Mouse (Mus musculus) intestine, postnatal 0 days (tissue): ENCODE results near the gene Dock8. TPM values are rescaled to one million over a fixed set of nuclear protein-coding genes. Genes with fewer than 3 reads are reported as not detected.

Source experiments
- ATAC-seq: fragments of 200-750 bp; cut with Nextera tagmentation; 2 replicates; pipeline ENCODE4 v1.8.0; 2017; ENCODE audit warnings: mild to moderate bottlenecking, moderate TSS enrichment, moderate library complexity
- H3K27ac ChIP-seq: fragments of 300-500 bp; sonication (generic); 2 replicates; pipeline ENCODE4 v1.5.1; 2014; ENCODE audit warnings: mild to moderate bottlenecking, low read depth, low read length, moderate library complexity
- H3K27me3 ChIP-seq: fragments of 300-500 bp; sonication (generic); replicated peaks from 2 replicates; pipeline ENCODE4 v1.6.1; 2014; ENCODE audit warnings: low read length, mixed read lengths; ENCODE audit not compliant: control insufficient read depth, insufficient read depth
- H3K36me3 ChIP-seq: fragments of 300-500 bp; sonication (generic); 2 replicates; pipeline ENCODE4 v1.6.1; 2014; ENCODE audit warnings: mild to moderate bottlenecking, moderate library complexity; ENCODE audit not compliant: control insufficient read depth, insufficient read depth
- H3K4me1 ChIP-seq: fragments of 300-500 bp; sonication (generic); replicated peaks from 2 replicates; pipeline ENCODE4 v1.6.1; 2014; ENCODE audit warnings: antibody characterized with exemption, low read length, mixed read lengths; ENCODE audit not compliant: control insufficient read depth, insufficient read depth
- H3K4me2 ChIP-seq: fragments of 300-500 bp; sonication (generic); replicated peaks from 2 replicates; pipeline ENCODE4 v1.6.1; 2014; ENCODE audit warnings: low read depth, mild to moderate bottlenecking, moderate library complexity
- H3K4me3 ChIP-seq: fragments of 300-500 bp; sonication (generic); 2 replicates; pipeline ENCODE4 v1.5.1; 2014; ENCODE audit warnings: low read depth, low read length
- H3K9ac ChIP-seq: fragments of 300-500 bp; sonication (generic); 2 replicates; pipeline ENCODE4 v1.6.1; 2014; ENCODE audit warnings: mild to moderate bottlenecking, low read depth, low read length
- H3K9me3 ChIP-seq: fragments of 300-500 bp; sonication (generic); 2 replicates; pipeline ENCODE4 v1.6.1; 2016; ENCODE audit warnings: mixed run types; ENCODE audit not compliant: control insufficient read depth
- CTCF ChIP-seq: sonication (generic); IDR thresholded peaks from 2 replicates; pipeline ENCODE4 v1.5.1; 2016; ENCODE audit warnings: low read depth, mild to moderate bottlenecking, control low read depth, antibody characterized with exemption, moderate library complexity
- WGBS: fragments of 180-500 bp; shearing (Covaris S2); extraction: QIAGEN DNeasy Blood & Tissue Kit; methylation state at CpG from one replicate; pipeline ENCODE4 v1.1.7; 2014; 5-methylcytosine and 5-hydroxymethylcytosine counted together
- polyA plus RNA-seq: library from polyadenylated mRNA; unstranded; fragments of >200 nt; fragmentation: Nextera tagmentation; extraction: Ambion mirVana; gene quantifications from 2 replicates; pipeline ENCODE4 v1.2.1, GENCODE M21; 2015

Gene Dock8
- polyA plus RNA-seq, 1 experiment from 2014 or later = 7.5 TPM

DNA sequence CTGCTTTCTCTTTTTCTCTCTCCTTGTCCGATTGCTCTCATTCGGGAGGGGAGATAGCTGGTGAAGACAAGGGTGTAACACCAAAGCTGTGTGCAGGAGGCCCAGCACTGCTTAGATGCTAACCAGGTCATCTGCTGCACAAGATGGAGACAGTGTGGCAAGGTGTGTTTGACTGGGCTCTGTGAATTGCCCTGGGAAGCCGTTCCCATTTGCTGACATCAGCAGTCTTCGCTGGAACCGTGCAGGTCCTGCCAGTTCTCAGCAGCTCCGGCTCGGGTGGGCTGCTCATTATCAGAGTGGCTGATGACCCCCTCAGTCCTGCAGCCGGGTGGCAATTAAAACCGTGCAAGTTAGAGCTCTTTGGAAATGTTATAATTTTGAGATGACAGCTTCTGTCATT lies 167.1 kb downstream of the Dock8 start:
- Histone ChIP-seq H3K9ac (no peak overlapping the region), H3K27me3 (no peaks in the 10 kb centered on the region), H3K9me3 (no peaks in the 10 kb centered on the region), H3K27ac (no peak overlapping the region), H3K4me2 (no peak overlapping the region), H3K36me3 (no peaks in the 10 kb centered on the region), H3K4me3 (no peak overlapping the region), H3K4me1 (no peaks in the 10 kb centered on the region)
- ATAC-seq = no peak
- no peak for TF ChIP-seq CTCF
- WGBS = 65% methylated on average over 9 of the region's 9 CpGs

DNA sequence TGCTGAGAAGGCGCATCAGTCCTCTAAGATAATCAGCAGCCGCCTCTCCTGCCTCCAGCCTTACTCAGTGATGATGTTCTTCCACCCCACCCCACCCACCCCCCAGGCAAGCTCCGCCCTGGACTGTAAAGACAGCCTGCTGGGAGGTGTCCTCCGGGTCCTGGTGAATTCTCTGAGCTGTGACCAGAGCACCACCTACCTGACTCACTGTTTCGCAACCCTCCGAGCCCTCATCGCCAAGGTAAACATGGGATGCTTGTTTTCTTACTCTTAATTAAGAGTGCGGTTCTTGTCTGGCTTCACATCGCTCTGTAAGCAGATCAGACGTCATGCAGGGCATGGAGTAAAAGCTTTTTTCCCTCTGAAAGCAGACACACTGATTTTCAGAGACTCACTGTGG lies 172.1 kb downstream of the Dock8 start:
- no peak overlapping the region for H3K4me2 ChIP-seq
- H3K4me1 ChIP-seq = no peaks in the 10 kb centered on the region
- H3K9ac ChIP-seq = no peak overlapping the region
- no peaks in the 10 kb centered on the region for H3K9me3 ChIP-seq
- TF ChIP-seq CTCF = no peak
- no peak for ATAC-seq
- H3K27me3 ChIP-seq = no peaks in the 10 kb centered on the region
- no peak overlapping the region for H3K27ac ChIP-seq
- no peak overlapping the region for H3K4me3 ChIP-seq
- no peaks in the 10 kb centered on the region for H3K36me3 ChIP-seq
- 46% methylated on average over 10 of the region's 10 CpGs for WGBS

DNA sequence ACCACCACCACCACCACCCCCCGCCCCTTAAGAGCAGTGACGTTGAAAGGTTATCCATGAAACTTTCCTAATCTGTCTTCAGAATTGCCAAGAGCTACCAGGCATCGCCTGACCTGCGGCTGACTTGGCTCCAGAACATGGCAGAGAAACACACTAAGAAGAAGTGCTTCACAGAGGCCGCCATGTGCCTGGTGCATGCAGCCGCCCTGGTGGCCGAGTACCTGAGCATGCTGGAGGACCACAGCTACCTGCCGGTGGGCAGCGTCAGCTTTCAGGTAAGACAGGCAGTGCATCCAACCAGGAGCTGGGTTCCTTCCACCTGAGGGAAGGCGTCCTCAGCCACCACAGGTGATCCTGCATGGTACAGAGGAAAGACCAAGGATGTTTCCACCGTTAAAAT lies 177.4 kb downstream of the Dock8 start:
- Histone ChIP-seq H3K9me3 (no peaks in the 10 kb centered on the region), H3K4me1 (no peaks in the 10 kb centered on the region), H3K4me2 (no peak overlapping the region), H3K27ac (no peak overlapping the region), H3K4me3 (no peak overlapping the region), H3K27me3 (no peaks in the 10 kb centered on the region), H3K36me3 (peaks cover 9% of the 10 kb centered on the region; the same call in 1 of the 2 replicates), H3K9ac (no peak overlapping the region)
- TF ChIP-seq CTCF = no peak
- WGBS = 93% methylated on average over 11 of the region's 11 CpGs
- no peak for ATAC-seq

- Histone ChIP-seq H3K9me3 (no peaks in the 10 kb centered on the region), H3K27me3 (no peaks in the 10 kb centered on the region), H3K4me1 (no peaks in the 10 kb centered on the region), H3K27ac (no peak overlapping the region), H3K9ac (no peak overlapping the region), H3K4me3 (no peak overlapping the region), H3K36me3 (peaks cover 12% of the 10 kb centered on the region), H3K4me2 (no peak overlapping the region)
- 80% methylated on average over 6 of the region's 6 CpGs for WGBS
- no peak for TF ChIP-seq CTCF
- ATAC-seq = no peak
These were observed 180.7 kb downstream of the Dock8 start for GRCm38 (mm10) chr19:25180024-25180423.

GRCm38 (mm10) chr19:25180547-25180946 lies 181.2 kb downstream of the Dock8 start:
- H3K4me2 ChIP-seq = no peak overlapping the region
- no peak for TF ChIP-seq CTCF
- WGBS = 88% methylated on average over 6 of the region's 6 CpGs

DNA sequence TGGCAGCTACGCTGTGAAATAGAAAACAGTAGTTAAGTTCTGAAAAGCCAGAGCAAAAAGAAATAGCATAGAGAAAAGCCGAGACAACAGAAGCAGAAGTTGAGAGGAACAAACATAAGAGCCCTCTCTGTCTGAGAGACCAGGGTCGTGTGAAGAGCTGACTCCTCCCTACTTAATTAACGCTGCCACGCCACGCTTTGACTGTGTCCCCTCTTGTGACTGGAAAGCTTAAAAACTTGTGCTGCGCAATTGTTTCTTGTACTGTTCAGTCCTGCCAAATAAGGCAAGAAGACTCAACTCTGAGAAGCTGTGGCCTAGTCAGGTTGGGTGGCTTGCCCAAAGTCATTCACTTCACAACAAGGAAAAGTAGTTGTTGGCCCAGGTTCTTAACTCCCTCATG lies 184.7 kb downstream of the Dock8 start:
- no peak overlapping the region for H3K9ac ChIP-seq
- H3K9me3 ChIP-seq = no peaks in the 10 kb centered on the region
- no peak for TF ChIP-seq CTCF
- no peak overlapping the region for H3K27ac ChIP-seq
- H3K4me1 ChIP-seq = no peaks in the 10 kb centered on the region
- H3K4me2 ChIP-seq = no peak overlapping the region
- ATAC-seq = no peak
- peaks cover 8% of the 10 kb centered on the region for H3K36me3 ChIP-seq
- 75% methylated on average over 7 of the region's 7 CpGs for WGBS
- no peaks in the 10 kb centered on the region for H3K27me3 ChIP-seq
- H3K4me3 ChIP-seq = no peak overlapping the region

More at GRCm38 (mm10) chr19:25180547-25180946, 181.2 kb downstream of the Dock8 start:
- Histone ChIP-seq H3K4me1 (no peaks in the 10 kb centered on the region), H3K27ac (no peak overlapping the region), H3K4me3 (no peak overlapping the region), H3K27me3 (no peaks in the 10 kb centered on the region), H3K36me3 (peaks cover 12% of the 10 kb centered on the region), H3K9me3 (no peaks in the 10 kb centered on the region), H3K9ac (no peak overlapping the region)
- ATAC-seq = no peak

DNA sequence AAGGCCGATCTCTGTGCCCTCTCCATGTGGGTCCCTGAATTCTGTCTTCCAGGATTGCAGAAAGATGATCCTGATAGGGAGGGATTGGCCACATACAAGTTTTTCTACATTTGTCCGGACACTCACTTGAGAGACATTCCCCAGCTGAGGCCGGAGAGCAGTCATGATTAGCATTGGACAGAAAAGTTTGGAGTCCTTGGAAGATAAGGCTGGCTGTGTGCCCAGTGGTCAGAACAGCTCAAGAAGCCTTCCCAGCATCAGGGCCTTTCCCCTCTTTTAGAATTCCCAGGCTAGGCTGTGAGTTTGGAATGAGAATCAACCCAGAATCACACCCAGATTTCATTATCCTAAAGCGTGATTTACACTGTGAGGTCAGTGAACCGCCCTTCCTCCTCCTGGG lies 187.0 kb downstream of the Dock8 start:
- Histone ChIP-seq H3K4me3 (no peak overlapping the region), H3K9ac (no peak overlapping the region), H3K4me1 (no peaks in the 10 kb centered on the region), H3K4me2 (no peak overlapping the region), H3K27ac (no peak overlapping the region), H3K9me3 (no peaks in the 10 kb centered on the region), H3K27me3 (no peaks in the 10 kb centered on the region), H3K36me3 (peaks cover 12% of the 10 kb centered on the region)
- WGBS = 79% methylated on average over 5 of the region's 5 CpGs
- TF ChIP-seq CTCF = no peak
- ATAC-seq = no peak
